Mouse (Mus musculus) liver, embryonic 14.5 days (tissue): ENCODE results near the gene Ndufs2.

Source experiments
- CTCF ChIP-seq: IDR thresholded peaks from 2 replicates; pipeline ENCODE4 v1.5.1; 2016; ENCODE audit warnings: antibody characterized with exemption, low read depth, control low read depth
- EP300 ChIP-seq: IDR thresholded peaks from 2 replicates; pipeline ENCODE4 v1.6.1; 2016; ENCODE audit warnings: antibody characterized with exemption, low read depth

GRCm38 (mm10) chr1:171212854-171213253, 38.3 kb downstream of the Ndufs2 start:
- TF ChIP-seq EP300: no peak
- no peak for TF ChIP-seq CTCF
